Mouse (Mus musculus) liver, adult 2 months (tissue): ENCODE measurements at regions not wholly inside any gene's neighbourhood (a gene's known extent, or its start where the extent isn't known, plus 50 kb on each side); places are given as distances from the start of the nearest gene placed in this dataset.

ENCODE experiments used
- DNase-seq: peaks from one replicate; pipeline ENCODE4 v3.0.0-alpha.2; 2011; ENCODE audit warnings: low read depth, low spot score; ENCODE audit errors: extremely low read depth
- H3K27ac ChIP-seq: fragments of 200-500 bp; replicated peaks from 2 replicates; pipeline ENCODE4 v1.5.1; 2012; ENCODE audit warnings: low read depth, mild to moderate bottlenecking, control low read depth, inconsistent platforms, low read length; ENCODE audit not compliant: insufficient read depth
- H3K27me3 ChIP-seq: fragments of 200-500 bp; 2 replicates; pipeline ENCODE4 v1.6.1; 2012; ENCODE audit warnings: mild to moderate bottlenecking, moderate library complexity, low read length, inconsistent platforms; ENCODE audit not compliant: control insufficient read depth, insufficient read depth
- H3K36me3 ChIP-seq: fragments of 200-500 bp; 2 replicates; pipeline ENCODE4 v1.6.1; 2012; ENCODE audit warnings: low read length, inconsistent platforms; ENCODE audit not compliant: control insufficient read depth, insufficient read depth
- H3K4me1 ChIP-seq: fragments of 200-500 bp; 2 replicates; pipeline ENCODE4 v1.6.1; 2011; ENCODE audit warnings: low read length; ENCODE audit not compliant: control insufficient read depth, insufficient read depth
- H3K4me3 ChIP-seq: fragments of 200-500 bp; 2 replicates; pipeline ENCODE4 v1.5.1; 2011; ENCODE audit warnings: low read depth, mild to moderate bottlenecking, control low read depth, low read length, moderate library complexity; ENCODE audit not compliant: insufficient read depth
- H3K79me2 ChIP-seq: fragments of 200-500 bp; 2 replicates; pipeline ENCODE4 v1.6.1; 2012; ENCODE audit warnings: inconsistent platforms, mild to moderate bottlenecking, low read length, moderate library complexity; ENCODE audit not compliant: control insufficient read depth, insufficient read depth
- H3K9ac ChIP-seq: fragments of 200-500 bp; 2 replicates; pipeline ENCODE4 v1.6.1; 2012; ENCODE audit warnings: low read depth, mild to moderate bottlenecking, control low read depth, inconsistent platforms, low read length
- CTCF ChIP-seq: fragments of 200-500 bp; IDR thresholded peaks from 2 replicates; pipeline ENCODE4 v1.5.1; 2011; ENCODE audit warnings: low read depth, low read length, control low read depth
- POLR2A ChIP-seq: fragments of 200-500 bp; IDR thresholded peaks from 2 replicates; pipeline ENCODE4 v1.6.1; 2011; ENCODE audit warnings: low read length, control low read depth; ENCODE audit not compliant: insufficient read depth; ENCODE audit errors: extremely low read depth
- WGBS: fragments of 180-500 bp; shearing (Covaris S2); methylation state at CpG from one replicate; pipeline ENCODE4 v1.1.7; 2018; 5-methylcytosine and 5-hydroxymethylcytosine counted together

GRCm38 (mm10) chr1:105206216-105206615 lies 150.3 kb downstream of the Rnf152 start:
- H3K9ac ChIP-seq = no peak overlapping the region
- H3K36me3 ChIP-seq = no peaks in the 10 kb centered on the region
- DNase-seq = no peak
- TF ChIP-seq CTCF = no peak
- H3K4me1 ChIP-seq = no peaks in the 10 kb centered on the region
- no peak overlapping the region for H3K4me3 ChIP-seq
- no peaks in the 10 kb centered on the region for H3K27me3 ChIP-seq
- H3K27ac ChIP-seq = no peak overlapping the region
- no peaks in the 10 kb centered on the region for H3K79me2 ChIP-seq

DNA sequence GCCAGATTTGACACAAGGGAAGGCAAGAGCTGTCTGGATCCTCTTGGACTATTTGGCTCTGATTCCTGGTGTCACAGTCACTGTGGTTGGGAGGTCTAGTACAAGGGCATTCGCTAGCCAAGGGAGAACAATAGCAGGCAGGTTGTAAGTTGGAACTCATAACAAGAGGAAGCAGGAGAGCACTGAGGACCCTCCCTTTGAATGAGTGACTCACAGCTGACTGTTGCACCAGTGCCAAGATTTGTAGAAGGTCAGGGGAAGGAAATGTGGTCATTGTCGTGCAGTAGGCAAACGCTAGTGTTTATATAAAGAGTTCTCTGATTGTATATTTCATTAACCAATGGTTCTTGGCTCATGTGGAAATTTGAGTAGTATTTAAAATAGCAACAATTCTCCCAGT lies 157.2 kb downstream of the Rnf152 start:
- TF ChIP-seq POLR2A = no peak
- no peak for TF ChIP-seq CTCF
- no peak overlapping the region for H3K4me3 ChIP-seq
- H3K4me1 ChIP-seq = peaks cover 4% of the 10 kb centered on the region; the same call in 1 of the 2 replicates
- no peak overlapping the region for H3K9ac ChIP-seq
- no peaks in the 10 kb centered on the region for H3K27me3 ChIP-seq
- no peaks in the 10 kb centered on the region for H3K36me3 ChIP-seq
- no peak for DNase-seq
- 58% methylated on average over 3 of the region's 3 CpGs for WGBS
- no peaks in the 10 kb centered on the region for H3K79me2 ChIP-seq
- no peak overlapping the region for H3K27ac ChIP-seq

DNA sequence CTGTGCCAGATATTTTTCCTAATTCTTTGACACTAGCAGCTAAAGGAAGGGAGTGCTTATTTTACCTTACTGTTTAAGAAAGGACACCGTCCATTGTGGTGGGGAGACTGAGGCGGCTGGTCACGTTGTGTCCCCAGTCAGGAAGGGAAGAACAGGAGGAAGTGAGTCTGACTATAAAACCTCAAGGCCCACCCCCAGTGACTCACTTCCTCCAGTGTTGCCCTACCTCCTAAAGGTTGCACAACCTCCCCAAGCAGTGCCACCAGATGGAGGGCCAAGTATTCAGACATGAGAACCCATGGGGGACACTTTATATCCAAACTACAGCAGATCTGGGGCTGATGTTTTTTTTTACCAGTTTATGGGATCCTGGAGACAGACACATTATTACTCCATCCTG lies 165.4 kb downstream of the Rnf152 start:
- Histone ChIP-seq H3K4me1 (no peaks in the 10 kb centered on the region), H3K4me3 (no peak overlapping the region), H3K9ac (no peak overlapping the region), H3K27ac (no peak overlapping the region), H3K79me2 (no peaks in the 10 kb centered on the region), H3K36me3 (no peaks in the 10 kb centered on the region), H3K27me3 (no peaks in the 10 kb centered on the region)
- DNase-seq = no peak
- WGBS = 89% methylated on average over 3 of the region's 3 CpGs
- no peak for TF ChIP-seq CTCF
- TF ChIP-seq POLR2A = no peak

- no peaks in the 10 kb centered on the region for H3K79me2 ChIP-seq
- no peak for TF ChIP-seq POLR2A
- TF ChIP-seq CTCF = no peak
- H3K4me1 ChIP-seq = no peaks in the 10 kb centered on the region
- no peak overlapping the region for H3K4me3 ChIP-seq
- DNase-seq = no peak
- H3K27ac ChIP-seq = no peak overlapping the region
- no peaks in the 10 kb centered on the region for H3K27me3 ChIP-seq
- no peaks in the 10 kb centered on the region for H3K36me3 ChIP-seq
- no peak overlapping the region for H3K9ac ChIP-seq
Observed at GRCm38 (mm10) chr1:105188920-105189266, 167.6 kb downstream of the Rnf152 start.

DNA sequence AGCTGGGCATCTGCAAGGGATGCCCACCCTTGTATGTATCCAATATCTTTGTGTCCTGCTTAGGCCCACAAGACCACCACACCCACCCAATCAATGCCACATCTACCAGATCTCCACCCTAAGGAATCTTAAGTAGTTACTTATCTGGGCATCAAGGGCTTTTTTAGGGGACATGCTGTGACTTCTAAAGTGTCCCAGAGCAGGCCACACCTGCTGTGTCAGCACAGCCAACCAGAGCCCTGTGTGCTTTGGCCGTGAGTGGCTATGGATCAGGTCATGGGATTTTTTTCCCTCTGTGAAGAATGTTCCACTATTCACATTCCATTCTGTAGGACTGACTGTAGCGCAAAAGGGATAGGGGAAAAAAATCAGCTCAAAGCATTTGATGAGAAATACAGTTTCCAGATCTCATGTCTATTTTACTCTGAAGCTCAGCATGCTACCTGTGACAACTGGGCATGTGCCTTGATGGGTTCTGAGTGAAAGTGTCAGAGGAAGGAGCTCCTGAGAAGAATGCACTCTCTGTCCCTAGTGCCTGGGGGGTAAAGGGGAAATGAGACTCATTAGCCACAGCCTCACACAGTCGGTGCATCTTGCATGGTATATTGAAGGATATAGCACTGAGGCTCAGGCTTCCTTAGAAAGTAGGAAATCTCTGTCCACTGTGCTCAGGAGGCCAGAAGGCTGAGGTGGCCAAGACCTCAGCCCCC lies 168.1 kb downstream of the Rnf152 start:
- Histone ChIP-seq H3K27me3 (no peaks in the 10 kb centered on the region), H3K27ac (no peak overlapping the region), H3K9ac (no peak overlapping the region), H3K4me3 (no peak overlapping the region), H3K79me2 (no peaks in the 10 kb centered on the region), H3K36me3 (no peaks in the 10 kb centered on the region), H3K4me1 (no peaks in the 10 kb centered on the region)
- no peak for TF ChIP-seq POLR2A
- TF ChIP-seq CTCF = no peak
- 84% methylated on average over 3 of the region's 3 CpGs for WGBS
- DNase-seq = no peak

GRCm38 (mm10) chr1:105184470-105184869 lies 172.0 kb downstream of the Rnf152 start:
- Histone ChIP-seq H3K27ac (no peak overlapping the region), H3K9ac (no peak overlapping the region), H3K79me2 (no peaks in the 10 kb centered on the region), H3K4me3 (no peak overlapping the region), H3K4me1 (peaks cover 2% of the 10 kb centered on the region; the same call in 1 of the 2 replicates), H3K27me3 (no peaks in the 10 kb centered on the region), H3K36me3 (no peaks in the 10 kb centered on the region)
- WGBS = 94% methylated on average over 3 of the region's 3 CpGs
- TF ChIP-seq POLR2A = no peak
- TF ChIP-seq CTCF = no peak
- DNase-seq = no peak
